Mouse (Mus musculus): ENCODE data around the gene Ppp6r3.

GRCm38 (mm10) chr19:3419251-3419650 is 156.3 kb downstream of the Ppp6r3 start:
- TF ChIP-seq CTCF (IDR thresholded peaks at IDR 0.05; ENCODE audit: low read depth, low read length): no peak
- TF ChIP-seq POLR2A (IDR thresholded peaks at IDR 0.05; ENCODE audit: insufficient read depth, low read length): no peak

Measured in ES-Bruce4 (cell line).